Mouse (Mus musculus) left cerebral cortex, postnatal 4 days (tissue): ENCODE data around the gene Suds3. TPM values are rescaled to one million over a fixed set of nuclear protein-coding genes. Genes with fewer than 3 reads are reported as not detected.

Experiments
- DNase-seq: peaks from one replicate; pipeline ENCODE4 v3.0.0-alpha.2; 2022
- intact Hi-C: fragments of 180-260 bp; cut with DNase I; formaldehyde crosslinking; loops from one replicate; pipeline ENCODE4 v1.15.1; 2025
- total RNA-seq, 2 experiments: library from RNA; stranded (reverse); gene quantifications; 2 replicates each; pipeline ENCODE4 v1.2.3; 2021

Gene Suds3
- total RNA-seq, 2 experiments from 2014 or later = 81.4 to 81.6 TPM

DNA sequence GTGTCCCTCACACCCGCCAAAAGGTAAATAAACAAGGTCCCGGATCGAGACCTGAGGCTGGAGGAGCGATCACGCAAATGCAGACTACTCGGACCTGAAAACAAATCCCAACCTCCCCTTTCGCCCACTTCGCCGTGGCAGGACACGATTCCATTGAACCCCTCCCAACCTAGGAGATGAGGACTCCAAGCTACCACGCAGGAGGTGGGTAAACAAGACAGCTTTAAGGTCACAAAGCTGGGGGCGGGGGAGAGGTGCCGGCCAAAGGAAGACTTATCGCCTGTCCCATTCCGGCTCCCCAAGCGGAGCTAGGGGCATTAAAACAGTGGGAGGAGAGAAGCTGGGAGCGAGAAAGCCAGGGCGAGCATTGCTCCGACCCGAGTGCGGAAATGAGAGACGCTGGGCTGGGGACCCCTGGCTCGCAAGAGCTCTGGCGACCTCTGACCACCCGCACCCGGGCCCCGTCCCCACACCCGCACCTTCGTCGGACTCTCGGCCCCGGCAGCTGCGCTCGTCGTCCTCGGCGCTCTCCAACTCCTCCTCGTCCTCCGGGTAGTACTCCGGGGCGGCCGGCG, 633 bp downstream of the Suds3 start:
- intact Hi-C loops = loop anchor here (5.0 kb wide), 1 partner anchor 127 kb away; no protein-coding TSS in a partner anchor
- DNase-seq = peak; percentile 41

- peak; percentile 24 for DNase-seq
- intact Hi-C loops = loop anchor here (5.0 kb wide), 1 partner anchor 128 kb away; no protein-coding TSS in a partner anchor
Measured at GRCm38 (mm10) chr5:117114581-117115192, 1.2 kb downstream of the Suds3 start.

DNA sequence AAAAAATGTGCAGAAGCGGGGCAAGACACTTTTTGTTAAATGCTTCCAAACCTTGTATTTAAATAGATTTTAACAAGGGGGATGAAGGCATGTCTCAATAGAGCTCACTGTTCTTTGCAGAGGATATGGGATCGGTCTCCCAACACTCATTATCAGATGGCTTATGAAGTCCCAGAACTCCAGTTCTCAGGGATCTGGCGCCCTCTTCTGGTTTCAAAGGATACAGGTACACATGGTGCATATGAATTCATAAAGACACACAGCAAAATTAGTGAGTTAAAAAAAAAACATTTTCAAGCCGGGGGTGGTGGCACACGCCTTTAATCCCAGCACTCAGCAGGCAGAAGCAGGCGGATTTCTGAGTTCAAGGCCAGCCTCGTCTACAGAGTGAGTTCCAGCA, 2.6 kb downstream of the Suds3 start:
- intact Hi-C loops = no loop called here
- peak; percentile 31 for DNase-seq

GRCm38 (mm10) chr5:117111774-117112112, 4.2 kb downstream of the Suds3 start:
- intact Hi-C loops = no loop called here
- no peak for DNase-seq

DNA sequence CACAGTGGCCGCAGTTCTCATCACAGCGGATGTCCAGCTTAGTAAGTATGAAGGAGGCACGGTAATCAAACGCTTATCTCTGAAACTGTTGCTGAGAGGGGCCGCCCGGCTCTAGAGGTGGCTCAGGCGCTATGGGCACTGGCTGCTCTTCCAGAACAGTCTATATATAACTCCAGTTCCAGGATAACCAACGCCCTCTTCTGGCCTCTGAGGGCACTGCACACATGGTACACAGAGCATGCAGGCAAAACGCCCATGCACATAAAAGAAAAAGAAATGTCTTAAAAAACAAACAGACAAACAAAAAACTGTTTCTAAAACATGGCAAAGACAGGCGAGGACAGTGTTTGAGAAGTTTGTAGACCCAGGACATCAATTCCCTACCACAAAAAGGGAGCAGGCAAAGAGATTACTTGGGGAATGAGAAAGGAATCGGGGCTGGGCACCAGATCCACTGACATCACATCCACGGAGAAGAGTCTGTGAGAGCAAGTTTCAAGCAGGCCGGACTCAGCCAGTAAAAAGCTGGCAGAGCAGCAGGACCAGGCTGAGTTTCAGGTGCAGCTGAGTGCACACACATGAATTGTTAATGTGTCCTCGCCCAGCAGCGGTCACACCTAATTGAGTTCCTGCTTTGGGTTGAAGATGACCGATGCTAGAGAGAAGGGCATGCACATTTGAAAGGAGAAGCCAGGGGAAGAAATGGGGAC, 4.7 kb downstream of the Suds3 start:
- no peak for DNase-seq
- intact Hi-C loops = no loop called here

DNA sequence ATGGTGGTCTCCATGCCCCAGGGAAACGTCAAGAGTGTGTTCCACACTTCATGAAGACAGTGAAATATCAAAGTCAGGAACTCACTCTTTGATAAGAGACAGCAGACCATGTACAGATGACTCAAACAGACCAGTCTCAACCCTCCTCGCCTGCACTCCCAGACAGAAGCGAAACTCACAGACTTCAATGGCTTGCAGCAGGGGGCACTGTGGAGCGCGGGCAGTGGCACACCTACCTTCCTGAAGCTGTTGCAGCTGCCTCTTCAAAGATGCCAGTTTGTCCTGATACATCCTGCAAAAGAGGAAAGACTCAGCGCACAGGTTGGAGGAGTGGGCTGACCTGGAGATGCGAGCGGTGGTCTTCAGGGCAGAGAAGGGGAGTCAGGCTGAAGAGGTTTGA, 6.4 kb downstream of the Suds3 start:
- intact Hi-C loops = no loop called here
- no peak for DNase-seq

GRCm38 (mm10) chr5:117108731-117109130, 7.2 kb downstream of the Suds3 start:
- intact Hi-C loops = no loop called here

GRCm38 (mm10) chr5:117108292-117108691, 7.6 kb downstream of the Suds3 start:
- intact Hi-C loops = no loop called here
- no peak for DNase-seq

More at GRCm38 (mm10) chr5:117108731-117109130, 7.2 kb downstream of the Suds3 start:
- no peak for DNase-seq

DNA sequence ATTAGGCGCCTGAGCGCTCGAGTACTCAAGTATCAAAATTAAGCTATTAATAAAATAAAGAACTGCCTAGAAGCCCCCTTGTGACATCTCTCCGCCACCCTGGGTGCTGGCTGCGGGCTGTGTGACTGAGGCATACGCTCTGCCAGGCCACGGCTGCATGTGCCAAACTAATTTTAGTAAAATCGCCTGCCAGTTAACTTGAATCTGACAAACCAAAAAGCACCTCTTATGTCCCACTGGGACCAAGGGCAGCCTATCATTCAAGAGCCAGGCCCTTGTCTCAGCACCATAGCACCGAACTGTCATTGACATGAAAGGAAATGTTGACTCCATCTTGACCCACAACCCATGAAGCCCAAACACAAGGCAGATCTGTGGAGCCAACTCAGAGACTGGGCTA, 10.2 kb downstream of the Suds3 start:
- DNase-seq = peak; percentile 30
- intact Hi-C loops = no loop called here

DNA sequence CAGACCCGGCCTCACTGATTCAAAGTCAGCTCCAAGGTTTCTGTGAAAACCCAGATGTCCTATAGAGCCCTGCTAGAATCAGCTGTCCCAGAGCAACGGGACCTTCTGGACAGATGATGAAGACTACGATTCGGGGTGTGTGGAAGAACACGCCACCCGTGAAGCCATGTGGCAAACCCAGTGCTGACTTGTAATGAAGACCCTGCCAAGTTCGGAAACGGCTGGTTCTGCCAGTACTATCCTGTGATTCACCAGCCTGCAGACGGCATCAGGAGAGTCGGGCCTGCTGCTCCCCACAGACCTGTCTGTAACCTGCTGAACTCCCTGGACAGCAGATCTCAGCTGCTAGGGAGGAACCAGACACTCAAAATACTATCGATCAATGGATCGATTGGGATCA, 11.6 kb downstream of the Suds3 start:
- intact Hi-C loops = no loop called here
- DNase-seq = no peak

- intact Hi-C loops = no loop called here
- no peak for DNase-seq
Measured at GRCm38 (mm10) chr5:117103194-117103929, 12.6 kb downstream of the Suds3 start.

DNA sequence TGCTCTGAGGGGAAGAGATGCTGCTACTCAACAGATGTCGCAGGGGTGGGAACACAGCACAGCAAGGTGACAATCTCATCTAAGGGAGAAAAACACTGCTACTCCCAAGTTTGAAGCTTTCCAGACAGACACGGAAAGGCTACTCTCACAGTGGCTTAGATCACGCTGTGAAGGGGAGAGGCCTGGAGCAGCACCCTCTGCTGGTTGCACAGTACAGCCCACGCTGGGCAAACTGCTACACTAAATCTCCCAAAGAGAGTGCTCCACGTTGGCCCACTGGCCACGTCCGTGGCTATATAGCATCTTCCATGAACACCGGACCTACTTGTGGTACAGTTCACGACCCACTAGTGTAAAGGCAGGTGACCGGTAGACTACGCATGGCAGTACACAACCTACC, 16.2 kb downstream of the Suds3 start:
- no peak for DNase-seq
- intact Hi-C loops = no loop called here

GRCm38 (mm10) chr5:117099008-117099407, 16.9 kb downstream of the Suds3 start:
- DNase-seq = no peak
- intact Hi-C loops = no loop called here

DNA sequence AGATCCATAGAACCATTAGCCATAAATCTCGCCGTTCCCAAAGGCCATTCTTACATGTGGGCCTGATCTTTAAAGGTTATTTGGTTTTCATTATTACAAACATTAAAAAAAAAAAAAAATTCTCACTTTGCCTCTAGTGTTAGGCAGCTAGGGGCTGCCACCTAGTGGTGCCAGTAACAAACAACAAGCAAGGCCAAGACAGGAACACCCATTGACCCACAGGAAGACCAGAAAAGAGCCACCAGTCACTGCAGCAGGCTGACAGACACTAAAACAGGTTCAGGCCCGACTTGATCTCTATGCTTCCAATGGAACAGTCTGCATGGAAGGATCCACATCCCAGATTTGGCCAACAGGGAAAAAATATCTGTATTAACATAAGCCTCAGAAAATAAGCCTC, 19.2 kb downstream of the Suds3 start:
- DNase-seq = peak; percentile 66
- intact Hi-C loops = no loop called here

DNA sequence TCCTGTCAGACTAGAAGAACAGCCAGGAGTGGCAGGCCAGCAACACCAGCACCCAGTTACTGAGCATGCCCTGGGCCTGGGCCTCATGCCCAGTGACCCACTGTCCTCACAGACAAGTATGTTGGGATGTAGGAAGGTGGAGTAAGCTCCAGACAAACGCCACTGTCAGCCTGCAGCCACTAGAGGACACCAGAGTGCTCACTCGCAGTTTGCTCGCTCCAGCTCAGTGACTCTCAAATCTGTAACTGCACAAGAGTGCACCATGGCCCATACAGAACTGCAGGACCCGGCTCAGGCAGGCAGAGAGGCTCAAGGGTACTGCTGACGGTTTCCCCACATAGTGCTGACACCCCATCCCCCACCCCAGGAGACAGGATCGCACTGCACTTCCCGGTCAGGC, 21.5 kb downstream of the Suds3 start:
- DNase-seq = peak; percentile 49
- intact Hi-C loops = loop anchor here (5.0 kb wide), 1 partner anchor 1062 kb away; no protein-coding TSS in a partner anchor

DNA sequence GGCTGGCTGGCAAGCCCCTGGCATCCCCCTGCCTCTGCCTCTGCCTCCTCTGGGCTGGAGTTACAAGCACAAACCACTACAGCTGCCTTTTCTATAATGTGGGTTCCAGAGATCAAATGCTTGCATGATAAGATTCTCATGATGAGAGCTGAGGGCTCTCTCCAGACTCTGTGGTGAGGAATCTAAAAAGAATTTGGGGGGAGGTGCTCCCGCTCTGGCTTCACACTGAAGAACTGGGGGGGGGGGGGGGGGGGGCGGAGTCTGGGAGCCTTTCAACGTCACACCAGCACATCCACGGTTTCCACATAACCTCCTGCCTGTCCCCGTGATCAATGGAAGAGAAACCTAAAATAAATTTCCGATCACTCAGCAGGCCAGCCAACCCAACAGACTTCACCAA, 26.1 kb downstream of the Suds3 start:
- intact Hi-C loops = loop anchor here (2.0 to 5.0 kb wide), 2 partner anchors 967 to 1057 kb away; no protein-coding TSS in a partner anchor

DNA sequence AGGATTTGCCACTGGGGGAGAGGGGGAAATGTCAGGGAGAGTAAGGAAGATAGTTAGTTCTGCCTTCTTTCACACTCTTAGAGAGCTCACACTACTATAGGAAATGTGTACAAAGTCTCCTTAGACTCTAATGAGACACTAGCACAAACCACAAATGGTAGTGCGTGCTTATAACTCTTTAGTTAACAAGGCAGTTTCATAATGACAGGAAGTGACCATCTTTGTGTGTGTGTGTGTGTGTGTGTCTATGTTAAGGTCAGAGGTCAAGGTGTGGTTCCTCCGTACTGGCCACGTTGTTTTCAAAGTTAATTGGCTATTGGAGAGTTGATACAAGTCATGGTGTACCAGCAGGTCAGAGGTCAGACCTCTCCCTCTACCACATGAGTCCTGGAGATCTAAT, 26.8 kb downstream of the Suds3 start:
- no peak for DNase-seq
- intact Hi-C loops = no loop called here

More for the DNA sequence above, 26.1 kb downstream of the Suds3 start:
- DNase-seq = no peak

GRCm38 (mm10) chr5:117087718-117088117, 28.2 kb downstream of the Suds3 start:
- intact Hi-C loops = no loop called here
- no peak for DNase-seq

DNA sequence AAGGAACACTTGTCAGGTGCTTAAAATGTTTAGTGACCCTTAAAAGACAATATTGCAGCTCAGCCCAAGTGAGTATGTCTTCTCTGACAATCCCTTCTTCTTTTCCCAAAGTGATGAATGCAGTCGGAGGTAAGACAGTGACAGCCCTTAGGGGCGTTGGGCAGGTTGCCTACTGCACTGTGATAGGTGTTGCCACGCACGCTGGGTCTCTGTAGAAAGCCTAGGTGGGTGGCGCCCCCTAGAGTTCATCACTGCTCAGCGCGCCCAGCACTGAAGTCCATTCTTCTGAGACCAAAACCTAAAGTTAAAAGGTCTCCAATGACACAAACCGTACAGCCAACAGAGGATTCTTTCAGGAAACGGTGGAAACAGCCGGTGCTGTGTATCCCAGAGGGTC, 46.4 kb downstream of the Suds3 start:
- intact Hi-C loops = loop anchor here (10.0 kb wide), 1 partner anchor 945 kb away; no protein-coding TSS in a partner anchor
- DNase-seq = peak; percentile 79

- intact Hi-C loops = loop anchor here (10.0 kb wide), 1 partner anchor 944 kb away; no protein-coding TSS in a partner anchor
- DNase-seq = peak; percentile 18
Measured at GRCm38 (mm10) chr5:117068808-117069497, 47.0 kb downstream of the Suds3 start.
